In the genomic region with DNA sequence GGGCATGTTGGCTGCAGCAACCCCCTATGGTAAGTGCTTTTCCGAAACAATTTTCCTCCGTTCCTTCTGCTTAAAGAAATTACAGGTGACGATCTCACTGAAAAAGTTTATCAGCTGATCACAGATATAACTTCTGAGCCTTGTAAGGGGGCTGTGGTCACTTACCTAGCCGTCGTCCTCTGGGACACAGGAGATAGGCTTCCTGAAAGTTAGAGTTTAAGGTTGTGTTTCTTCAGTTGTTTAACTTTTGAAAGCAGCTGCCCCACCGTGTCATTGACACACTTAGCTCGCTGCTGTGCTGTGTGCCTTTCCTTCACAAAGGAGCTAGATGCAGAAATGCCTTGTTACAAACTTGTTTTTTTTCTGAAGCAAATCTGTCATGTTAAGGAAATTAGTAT, we compare ENCODE assay signal across 13 mouse cellular contexts. TPM values are rescaled to one million over a fixed set of nuclear protein-coding genes. Genes with fewer than 3 reads are reported as not detected.
DNase-seq lines count a peak whose midpoint lies in the region; ATAC-seq and TF ChIP-seq lines count a peak whose summit lies in the region.
"Had no signal": no experiment of that assay in that cellular context is flagged by ENCODE, and none has a peak within 500 bp of the region (broad histone marks: within the 10 kb centered on the region; RNA-seq: fewer than 3 reads in every experiment).

No protein-coding gene starts in this region.

- peaks cover 4% of the 10 kb centered on the region for H3K4me1 ChIP-seq in heart, adult 2 months (ENCODE audit: control insufficient read depth, insufficient read depth, low read length)
- H3K4me1 ChIP-seq in liver, embryonic 16.5 days (ENCODE audit: control insufficient read depth, low read depth, low read length): peaks cover 20% of the 10 kb centered on the region
- H3K4me1 ChIP-seq in hindbrain, postnatal 0 days (ENCODE audit: insufficient read depth, low read length): no peaks in the 10 kb centered on the region
- H3K4me1 ChIP-seq: midbrain, embryonic 13.5 days; neural tube, embryonic 12.5 days had no signal

- H3ac ChIP-seq in C2C12 (ENCODE audit: control insufficient read depth, insufficient read length, low read depth): no peak overlapping the region

- H3K4me2 ChIP-seq in liver, embryonic 16.5 days (ENCODE audit: low read depth, low read length): peak overlapping the region; percentile 65
- H3K4me2 ChIP-seq in hindbrain, postnatal 0 days (ENCODE audit: low read depth, low read length): no peak overlapping the region
- H3K4me2 ChIP-seq: hindbrain, embryonic 14.5 days; midbrain, embryonic 13.5 days; neural tube, embryonic 12.5 days had no signal

- H3K36me3 ChIP-seq in heart, adult 2 months (ENCODE audit: control insufficient read depth, insufficient read depth, low read length): no peaks in the 10 kb centered on the region
- no peaks in the 10 kb centered on the region for H3K36me3 ChIP-seq in C2C12 (ENCODE audit: control insufficient read depth, insufficient read depth)
- H3K36me3 ChIP-seq in liver, embryonic 16.5 days (ENCODE audit: control insufficient read depth, insufficient read depth): peaks cover 2% of the 10 kb centered on the region
- H3K36me3 ChIP-seq in hindbrain, postnatal 0 days (ENCODE audit: insufficient read depth, low read length): no peaks in the 10 kb centered on the region
- H3K36me3 ChIP-seq: midbrain, embryonic 13.5 days; neural tube, embryonic 12.5 days had no signal

- H3K27me3 ChIP-seq in heart, adult 2 months (ENCODE audit: control insufficient read depth, insufficient read depth, low read length): no peaks in the 10 kb centered on the region
- no peaks in the 10 kb centered on the region for H3K27me3 ChIP-seq in C2C12 (ENCODE audit: control insufficient read depth, insufficient read depth, insufficient read length)
- H3K27me3 ChIP-seq in liver, embryonic 16.5 days (ENCODE audit: control insufficient read depth, insufficient read depth, low read depth, low read length): no peaks in the 10 kb centered on the region
- no peaks in the 10 kb centered on the region for H3K27me3 ChIP-seq in hindbrain, postnatal 0 days (ENCODE audit: insufficient read depth, low read length)
- H3K27me3 ChIP-seq: midbrain, embryonic 13.5 days; neural tube, embryonic 12.5 days had no signal

- no peaks in the 10 kb centered on the region for H3K79me3 ChIP-seq in C2C12 (ENCODE audit: low read depth)

- no peak for DNase-seq in heart, adult 2 months
- DNase-seq in heart, adult 18-20 months: no peak
- DNase-seq in hindbrain, postnatal 0 days (ENCODE audit: low spot score): no peak
- no peak for DNase-seq in cerebellum, adult 11-12 months
- DNase-seq in ovary, postnatal 14 days (ENCODE audit: low spot score): no peak
- DNase-seq: retina, postnatal 1 day had no signal

- WGBS in heart, adult 2 months: 14% methylated on average over 7 of the region's 7 CpGs
- WGBS in liver, embryonic 16.5 days (ENCODE audit: insufficient replicate concordance): 9% methylated on average over 7 of the region's 7 CpGs
- WGBS in hindbrain, postnatal 0 days: 79% methylated on average over 7 of the region's 7 CpGs

- peak; percentile 55 for ATAC-seq in erythroid progenitor cell, adult 5-6 weeks (replicated peaks; ENCODE audit: low FRiP score, poor library complexity, severe bottlenecking)
- ATAC-seq in liver, embryonic 16.5 days (ENCODE audit: low read depth): peak; percentile 49
- no peak for ATAC-seq in hindbrain, postnatal 0 days
- ATAC-seq: midbrain, embryonic 13.5 days had no signal

- no peak for TF ChIP-seq CTCF in heart, adult 2 months (IDR thresholded peaks at IDR 0.05)
- TF ChIP-seq CTCF in C2C12 (IDR thresholded peaks at IDR 0.05; ENCODE audit: control insufficient read depth, insufficient read depth, insufficient read length): no peak
- no peak for TF ChIP-seq CTCF in hindbrain, postnatal 0 days (IDR thresholded peaks at IDR 0.05; ENCODE audit: low read depth)

- TF ChIP-seq EP300 in heart, adult 2 months (IDR thresholded peaks at IDR 0.05; ENCODE audit: insufficient read depth, low read depth, low read length): no peak

- H3K79me2 ChIP-seq in heart, adult 2 months (replicated peaks; ENCODE audit: control insufficient read depth, insufficient read depth, low read length): no peaks in the 10 kb centered on the region
- H3K79me2 ChIP-seq in C2C12 (ENCODE audit: control insufficient read depth, insufficient read depth): no peaks in the 10 kb centered on the region

- H3K27ac ChIP-seq in heart, adult 2 months: peak overlapping the region; percentile 96
- H3K27ac ChIP-seq in liver, embryonic 16.5 days (ENCODE audit: low read length): peak overlapping the region; percentile 92
- H3K27ac ChIP-seq in hindbrain, postnatal 0 days: no peak overlapping the region
- H3K27ac ChIP-seq: hindbrain, embryonic 14.5 days; kidney, postnatal 0 days; midbrain, embryonic 13.5 days; neural tube, embryonic 12.5 days had no signal

- no peak for TF ChIP-seq POLR2A in heart, adult 2 months (IDR thresholded peaks at IDR 0.05; ENCODE audit: insufficient read depth, low read depth, low read length)

- peak overlapping the region; percentile 54 for H3K4me3 ChIP-seq in heart, adult 2 months
- H3K4me3 ChIP-seq in C2C12 (ENCODE audit: insufficient read depth, poor library complexity, severe bottlenecking): no peak overlapping the region
- peak overlapping the region; percentile 62 for H3K4me3 ChIP-seq in liver, embryonic 16.5 days (ENCODE audit: low read depth, low read length)
- no peak overlapping the region for H3K4me3 ChIP-seq in hindbrain, postnatal 0 days (ENCODE audit: low read length)
- H3K4me3 ChIP-seq: midbrain, embryonic 13.5 days; neural tube, embryonic 12.5 days had no signal

- peak overlapping the region; percentile 77 for H3K9ac ChIP-seq in heart, adult 2 months (ENCODE audit: low read depth, low read length)
- peak overlapping the region; percentile 63 for H3K9ac ChIP-seq in liver, embryonic 16.5 days (ENCODE audit: low read depth, low read length)
- H3K9ac ChIP-seq in hindbrain, postnatal 0 days (replicated peaks; ENCODE audit: low read length): no peak overlapping the region
- H3K9ac ChIP-seq: hindbrain, embryonic 14.5 days; midbrain, embryonic 13.5 days; neural tube, embryonic 12.5 days had no signal

- intact Hi-C loops in heart, adult 2 months (cut with DNase I): loop anchor here (5.0 kb wide), 1 partner anchor 51 kb away; the partner anchor contains the start of gene Dbt

- H3K9me3 ChIP-seq in liver, embryonic 16.5 days (replicated peaks; ENCODE audit: control insufficient read depth, low read length): no peaks in the 10 kb centered on the region; the same call in 1 of the 2 replicates
- 0 out of 2 replicates have a peak, but pooled peaks cover 2% of the 10 kb centered on the region for H3K9me3 ChIP-seq in hindbrain, postnatal 0 days (ENCODE audit: low read length)
- H3K9me3 ChIP-seq: midbrain, embryonic 13.5 days; neural tube, embryonic 12.5 days had no signal

RNA-seq across cellular contexts. Expression of gene Lrrc39, which starts 0.3 kb away (rescaled TPM):
- total RNA-seq in heart, adult 2 months (2021): 10 to 100 TPM; 64.4 to 69.5 TPM
- 39.3 and 94.6 TPM in 2 replicates for polyA plus RNA-seq in heart, adult 2 months (2012; rRNA removed)
- total RNA-seq in heart, adult 18-20 months (2021): 10 to 100 TPM; 75.5 to 77.6 TPM
- polyA plus RNA-seq in C2C12 (2012; fragmentation: generic; extraction: Trizol): 0.15 TPM
- 19.5 and 37.7 TPM in 2 replicates for total RNA-seq in erythroid progenitor cell, adult 5-6 weeks (2015; ENCODE audit: low replicate concordance)
- total RNA-seq in erythroid progenitor cell, adult 5-6 weeks (2017; ENCODE audit: low replicate concordance): 18.2 and 21.9 TPM in 2 replicates
- 2.2 and 2.7 TPM in 2 replicates for polyA plus RNA-seq in liver, embryonic 16.5 days (2015; fragmentation: Nextera tagmentation; extraction: Ambion mirVana)
- total RNA-seq in hindbrain, postnatal 0 days (2014; rRNA removed): 0.05 TPM in 1 of 2 replicates, not detected in the other
- 0.30 and 0.33 TPM in 2 replicates for polyA plus RNA-seq in hindbrain, postnatal 0 days (2015; fragmentation: Nextera tagmentation; extraction: Ambion mirVana)

RNA-seq across cellular contexts. Expression of gene Sass6, which starts 31.7 kb away (rescaled TPM):
- total RNA-seq in heart, adult 2 months (2021): 1 to 10 TPM; 2.0 TPM
- 0.76 and 1.4 TPM in 2 replicates for polyA plus RNA-seq in heart, adult 2 months (2012; rRNA removed)
- 1 to 10 TPM; 1.6 to 2.2 TPM for total RNA-seq in heart, adult 18-20 months (2021)
- 4.1 TPM for polyA plus RNA-seq in C2C12 (2012; fragmentation: generic; extraction: Trizol)
- total RNA-seq in erythroid progenitor cell, adult 5-6 weeks (2015; ENCODE audit: low replicate concordance): 62.7 and 75.9 TPM in 2 replicates
- 118 and 120 TPM in 2 replicates for total RNA-seq in erythroid progenitor cell, adult 5-6 weeks (2017; ENCODE audit: low replicate concordance)
- polyA plus RNA-seq in liver, embryonic 16.5 days (2015; fragmentation: Nextera tagmentation; extraction: Ambion mirVana): 17.3 and 17.8 TPM in 2 replicates
- total RNA-seq in hindbrain, postnatal 0 days (2014; rRNA removed): 7.0 and 7.7 TPM in 2 replicates
- polyA plus RNA-seq in hindbrain, postnatal 0 days (2015; fragmentation: Nextera tagmentation; extraction: Ambion mirVana): 9.6 and 10.0 TPM in 2 replicates

RNA-seq across cellular contexts. Expression of gene Dbt, which starts 50.2 kb away (rescaled TPM):
- 10 to 100 TPM; 54.1 to 76.7 TPM for total RNA-seq in heart, adult 2 months (2021)
- polyA plus RNA-seq in heart, adult 2 months (2012; rRNA removed): 24.1 and 53.9 TPM in 2 replicates
- 10 to 100 TPM; 51.0 to 54.6 TPM for total RNA-seq in heart, adult 18-20 months (2021)
- 1.8 TPM for polyA plus RNA-seq in C2C12 (2012; fragmentation: generic; extraction: Trizol)
- 0.72 and 1.7 TPM in 2 replicates for total RNA-seq in erythroid progenitor cell, adult 5-6 weeks (2015; ENCODE audit: low replicate concordance)
- total RNA-seq in erythroid progenitor cell, adult 5-6 weeks (2017; ENCODE audit: low replicate concordance): 0.53 and 3.0 TPM in 2 replicates
- 19.4 and 19.9 TPM in 2 replicates for polyA plus RNA-seq in liver, embryonic 16.5 days (2015; fragmentation: Nextera tagmentation; extraction: Ambion mirVana)
- 9.7 and 36.1 TPM in 2 replicates for total RNA-seq in hindbrain, postnatal 0 days (2014; rRNA removed)
- 13.8 and 14.8 TPM in 2 replicates for polyA plus RNA-seq in hindbrain, postnatal 0 days (2015; fragmentation: Nextera tagmentation; extraction: Ambion mirVana)

RNA-seq across cellular contexts. Expression of gene Trmt13, which starts 51.3 kb away (rescaled TPM):
- total RNA-seq in heart, adult 2 months (2021): 1 to 10 TPM; 5.4 to 5.5 TPM
- polyA plus RNA-seq in heart, adult 2 months (2012; rRNA removed): 3.6 and 7.3 TPM in 2 replicates
- 1 to 10 TPM; 4.8 to 5.3 TPM for total RNA-seq in heart, adult 18-20 months (2021)
- 3.5 TPM for polyA plus RNA-seq in C2C12 (2012; fragmentation: generic; extraction: Trizol)
- total RNA-seq in erythroid progenitor cell, adult 5-6 weeks (2015; ENCODE audit: low replicate concordance): 4.2 and 4.3 TPM in 2 replicates
- total RNA-seq in erythroid progenitor cell, adult 5-6 weeks (2017; ENCODE audit: low replicate concordance): 17.5 and 22.0 TPM in 2 replicates
- 7.0 and 7.3 TPM in 2 replicates for polyA plus RNA-seq in liver, embryonic 16.5 days (2015; fragmentation: Nextera tagmentation; extraction: Ambion mirVana)
- 5.1 and 7.2 TPM in 2 replicates for total RNA-seq in hindbrain, postnatal 0 days (2014; rRNA removed)
- polyA plus RNA-seq in hindbrain, postnatal 0 days (2015; fragmentation: Nextera tagmentation; extraction: Ambion mirVana): 19.6 and 19.9 TPM in 2 replicates

RNA-seq across cellular contexts. Expression of gene Rtca, which starts 55.1 kb away (rescaled TPM):
- 10 to 100 TPM; 18.7 to 21.3 TPM for total RNA-seq in heart, adult 2 months (2021)
- polyA plus RNA-seq in heart, adult 2 months (2012; rRNA removed): 13.6 and 22.0 TPM in 2 replicates
- 10 to 100 TPM; 19.9 to 22.7 TPM for total RNA-seq in heart, adult 18-20 months (2021)
- 52.7 TPM for polyA plus RNA-seq in C2C12 (2012; fragmentation: generic; extraction: Trizol)
- total RNA-seq in erythroid progenitor cell, adult 5-6 weeks (2015; ENCODE audit: low replicate concordance): 16.8 and 19.1 TPM in 2 replicates
- total RNA-seq in erythroid progenitor cell, adult 5-6 weeks (2017; ENCODE audit: low replicate concordance): 9.0 and 10.9 TPM in 2 replicates
- 19.9 and 20.9 TPM in 2 replicates for polyA plus RNA-seq in liver, embryonic 16.5 days (2015; fragmentation: Nextera tagmentation; extraction: Ambion mirVana)
- total RNA-seq in hindbrain, postnatal 0 days (2014; rRNA removed): 70.9 and 77.8 TPM in 2 replicates
- polyA plus RNA-seq in hindbrain, postnatal 0 days (2015; fragmentation: Nextera tagmentation; extraction: Ambion mirVana): 132 and 138 TPM in 2 replicates

Comparison
In these comparisons a context has a peak if more than half of its experiments do, and no peak if none do; other contexts are left out.
1. H3K4me3 ChIP-seq: peak in heart, adult 2 months (single experiment) and liver, embryonic 16.5 days (single experiment); none in C2C12 (single experiment) and hindbrain, postnatal 0 days (single experiment).
2. RNA of gene Lrrc39, which starts 0.3 kb away (total RNA-seq): 75.5 to 77.6 TPM in heart, adult 18-20 months, 64.4 to 69.5 TPM in heart, adult 2 months and 18.2 to 37.7 TPM in erythroid progenitor cell, adult 5-6 weeks; 0.05 TPM in hindbrain, postnatal 0 days; every median in the first group is over 10 times any median in the second.